Mouse (Mus musculus) right cerebral cortex, adult 2 months (tissue): ENCODE data around the gene Tnrc18.
A peak's percentile ranks its signal among the peaks of the same experiment; 100 is the strongest.

Experiments used
- DNase-seq, 2 experiments: peaks; one replicate each; pipeline ENCODE4 v3.0.0; 2021 to 2022; ENCODE audit warnings: low spot score in 2 of 2

Tnrc18 gene

GRCm38 (mm10) chr5:142692248-142692647 is 125.2 kb downstream of the Tnrc18 start, which contains the start of gene Slc29a4:
Gene Slc29a4 (plus strand): TSS chr5:142692512.
- DNase-seq, result peak; percentile 80

GRCm38 (mm10) chr5:142690343-142690742 is 127.1 kb downstream of the Tnrc18 start:
- no peak for DNase-seq

GRCm38 (mm10) chr5:142688866-142689265 is 128.6 kb downstream of the Tnrc18 start:
- no peak for DNase-seq

GRCm38 (mm10) chr5:142682529-142682928 is 134.9 kb downstream of the Tnrc18 start:
- DNase-seq, result no peak

GRCm38 (mm10) chr5:142681911-142682310 is 135.6 kb downstream of the Tnrc18 start:
- no peak for DNase-seq

GRCm38 (mm10) chr5:142679065-142679464 is 138.4 kb downstream of the Tnrc18 start:
- DNase-seq, result no peak

- no peak for DNase-seq
Measured at GRCm38 (mm10) chr5:142678141-142678571, 139.3 kb downstream of the Tnrc18 start.
